Mouse (Mus musculus) heart, embryonic 10.5 days (tissue): Measurements from ENCODE around the gene Syne1. TPM values are rescaled to one million over a fixed set of nuclear protein-coding genes. Genes with fewer than 3 reads are reported as not detected.
A peak's percentile ranks its signal among the peaks of the same experiment; 100 is the strongest.

Experiments used
- DNase-seq: peaks from one replicate; pipeline ENCODE4 v3.0.0-alpha.2; 2017; ENCODE audit warnings: low spot score
- H3K27ac ChIP-seq: fragments of 300-500 bp; sonication (generic); 2 replicates; pipeline ENCODE4 v1.5.1; 2016; ENCODE audit warnings: mild to moderate bottlenecking
- H3K27me3 ChIP-seq: fragments of 300-500 bp; sonication (generic); 2 replicates; pipeline ENCODE4 v1.6.1; 2016; ENCODE audit warnings: mild to moderate bottlenecking; ENCODE audit not compliant: poor library complexity, insufficient read depth, severe bottlenecking
- H3K36me3 ChIP-seq: fragments of 300-500 bp; sonication (generic); 2 replicates; pipeline ENCODE4 v1.6.1; 2016; ENCODE audit warnings: mild to moderate bottlenecking, moderate library complexity
- H3K4me1 ChIP-seq: fragments of 300-500 bp; sonication (generic); 2 replicates; pipeline ENCODE4 v1.6.1; 2016; ENCODE audit warnings: mild to moderate bottlenecking
- H3K4me3 ChIP-seq: fragments of 300-500 bp; sonication (generic); 2 replicates; pipeline ENCODE4 v1.5.1; 2016; ENCODE audit warnings: mild to moderate bottlenecking, moderate library complexity
- H3K9me3 ChIP-seq: fragments of 300-500 bp; sonication (generic); 2 replicates; pipeline ENCODE4 v1.6.1; 2016; ENCODE audit warnings: mild to moderate bottlenecking, moderate library complexity
- WGBS: fragments of 180-500 bp; shearing (Covaris S2); methylation state at CpG from one replicate; pipeline ENCODE4 v1.1.7; 2016; 5-methylcytosine and 5-hydroxymethylcytosine counted together
- polyA plus RNA-seq: library from polyadenylated mRNA; unstranded; fragments of >200 nt; fragmentation: Nextera tagmentation; extraction: Ambion mirVana; gene quantifications from 2 replicates; pipeline ENCODE4 v1.2.1, GENCODE M21; 2016

Syne1 gene
- polyA plus RNA-seq, 1 experiment from 2014 or later, result 6.8 TPM

DNA sequence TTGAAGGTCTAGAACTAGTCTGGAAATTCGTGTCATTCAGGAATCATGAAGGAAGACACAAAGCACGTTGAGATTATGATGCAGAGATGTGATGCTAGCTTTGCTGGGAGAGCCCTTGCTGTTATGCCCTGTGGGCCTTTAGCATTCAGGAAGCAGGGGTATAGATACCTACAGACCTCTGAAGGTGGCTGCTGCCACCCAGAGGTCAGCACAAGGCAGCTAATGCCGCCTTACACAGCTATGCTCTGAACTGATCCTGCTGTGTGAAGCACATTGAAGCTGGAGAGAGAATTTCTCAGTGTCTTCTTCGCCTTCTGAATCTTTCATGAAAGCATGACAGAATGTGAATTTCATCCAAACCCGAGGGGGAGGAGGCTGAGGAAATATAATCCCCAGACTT lies 3.7 kb upstream of the Syne1 start:
- whole genome bisulfite sequencing, result 22% methylated on average over 5 of the region's 5 CpGs

DNA sequence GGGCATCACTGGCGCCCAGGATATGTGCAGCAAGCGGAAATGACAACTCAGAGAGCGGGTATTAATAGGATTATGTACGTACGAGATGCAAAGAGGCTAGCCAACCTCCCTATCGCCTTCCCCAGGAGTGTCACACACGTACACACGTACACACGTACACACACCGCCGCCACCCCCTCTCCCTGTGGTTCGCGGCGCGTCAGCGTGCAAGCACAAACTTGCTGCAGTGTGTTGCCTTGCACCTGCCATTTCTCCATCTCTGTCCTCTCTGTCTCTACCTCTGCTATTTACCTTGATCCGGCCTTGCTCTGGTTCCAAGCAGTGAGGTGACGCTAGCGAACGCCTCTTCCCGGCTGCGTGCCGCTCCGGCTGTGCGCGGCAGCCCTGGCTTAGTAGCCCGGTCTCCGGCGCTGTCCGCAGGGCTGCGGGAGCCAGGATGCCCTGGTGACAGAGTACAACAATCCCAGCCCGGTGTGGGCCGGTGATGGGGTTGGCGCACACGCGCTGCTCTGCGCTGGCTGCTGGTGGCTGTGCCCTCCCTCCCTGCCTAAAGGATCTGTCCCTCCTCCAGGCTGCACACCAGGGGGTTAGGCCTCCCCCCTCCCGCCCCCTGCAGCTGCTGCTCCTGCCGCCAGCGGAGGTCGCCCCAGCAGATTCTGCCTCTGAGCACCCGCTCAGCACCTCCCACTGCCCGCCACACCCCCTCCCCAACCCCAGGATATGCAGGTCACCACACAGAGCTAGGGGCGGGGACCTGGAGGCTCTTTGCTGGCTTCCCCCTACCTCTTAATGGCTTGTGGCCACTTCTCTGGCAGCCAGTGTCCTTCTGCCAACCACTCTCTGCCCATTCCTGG lies 887 bp downstream of the Syne1 start:
- Histone ChIP-seq H3K9me3 (no peaks in the 10 kb centered on the region; the same call in 1 of the 2 replicates), H3K27me3 (peaks cover 10% of the 10 kb centered on the region; the same call in 1 of the 2 replicates), H3K27ac (peak overlapping the region; percentile 59), H3K4me1 (peaks cover 12% of the 10 kb centered on the region), H3K36me3 (no peaks in the 10 kb centered on the region), H3K4me3 (peak overlapping the region; percentile 72)
- under 1% methylated on average over 43 of the region's 44 CpGs for WGBS
- peak; percentile 82 for DNase-seq

More for the DNA sequence above, 3.7 kb upstream of the Syne1 start:
- Histone ChIP-seq H3K27ac (no peak overlapping the region), H3K4me3 (no peak overlapping the region), H3K36me3 (no peaks in the 10 kb centered on the region), H3K9me3 (no peaks in the 10 kb centered on the region; the same call in 1 of the 2 replicates), H3K27me3 (peaks cover 6% of the 10 kb centered on the region; the same call in 1 of the 2 replicates), H3K4me1 (peaks cover 10% of the 10 kb centered on the region)
- no peak for DNase-seq

DNA sequence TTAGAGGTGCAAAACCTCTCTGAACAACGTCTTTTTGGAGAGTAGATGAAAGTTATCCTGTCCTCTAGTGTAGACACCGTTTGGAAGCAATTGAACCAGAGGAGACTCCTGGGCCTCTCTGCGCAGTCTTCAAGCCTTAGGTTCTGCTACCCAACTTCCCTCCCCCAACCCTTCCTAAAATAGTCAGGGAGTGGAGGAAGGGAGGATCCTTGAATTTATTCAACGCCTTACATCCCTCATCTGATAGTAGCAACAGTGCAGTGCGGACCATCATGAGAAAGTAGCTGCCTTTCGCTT lies 1.5 kb downstream of the Syne1 start:
- no peaks in the 10 kb centered on the region; the same call in 1 of the 2 replicates for H3K9me3 ChIP-seq
- H3K4me3 ChIP-seq, result peak overlapping the region; percentile 72
- DNase-seq, result no peak
- 8% methylated on average over 6 of the region's 6 CpGs for WGBS
- no peak overlapping the region for H3K27ac ChIP-seq
- peaks cover 10% of the 10 kb centered on the region; the same call in 1 of the 2 replicates for H3K27me3 ChIP-seq
- H3K36me3 ChIP-seq, result no peaks in the 10 kb centered on the region
- peaks cover 12% of the 10 kb centered on the region for H3K4me1 ChIP-seq

DNA sequence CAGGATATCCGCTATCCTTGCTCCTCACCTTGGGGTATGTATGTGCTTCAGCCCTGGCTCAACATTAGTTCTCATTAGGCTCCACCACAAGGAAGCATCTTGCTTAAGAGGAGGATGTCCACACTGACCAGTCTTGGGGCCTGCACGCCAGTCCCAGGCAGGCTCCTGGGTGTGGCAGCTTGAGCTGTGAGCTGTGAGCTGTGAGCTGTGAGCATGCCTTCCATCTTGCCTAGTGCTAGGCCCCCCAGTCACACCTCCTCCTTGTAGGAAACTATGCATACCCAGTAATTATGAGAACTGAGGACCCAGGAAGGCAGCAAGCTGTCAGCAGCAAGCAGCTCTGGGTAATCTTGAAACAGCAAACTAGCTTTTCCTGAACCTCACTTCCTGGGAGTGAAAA lies 2.6 kb downstream of the Syne1 start:
- H3K27me3 ChIP-seq, result peaks cover 10% of the 10 kb centered on the region; the same call in 1 of the 2 replicates
- H3K36me3 ChIP-seq, result no peaks in the 10 kb centered on the region
- 73% methylated on average over 2 of the region's 2 CpGs for WGBS
- peaks cover 12% of the 10 kb centered on the region for H3K4me1 ChIP-seq
- H3K27ac ChIP-seq, result no peak overlapping the region
- H3K4me3 ChIP-seq, result no peak overlapping the region
- no peaks in the 10 kb centered on the region; the same call in 1 of the 2 replicates for H3K9me3 ChIP-seq
- DNase-seq, result no peak

DNA sequence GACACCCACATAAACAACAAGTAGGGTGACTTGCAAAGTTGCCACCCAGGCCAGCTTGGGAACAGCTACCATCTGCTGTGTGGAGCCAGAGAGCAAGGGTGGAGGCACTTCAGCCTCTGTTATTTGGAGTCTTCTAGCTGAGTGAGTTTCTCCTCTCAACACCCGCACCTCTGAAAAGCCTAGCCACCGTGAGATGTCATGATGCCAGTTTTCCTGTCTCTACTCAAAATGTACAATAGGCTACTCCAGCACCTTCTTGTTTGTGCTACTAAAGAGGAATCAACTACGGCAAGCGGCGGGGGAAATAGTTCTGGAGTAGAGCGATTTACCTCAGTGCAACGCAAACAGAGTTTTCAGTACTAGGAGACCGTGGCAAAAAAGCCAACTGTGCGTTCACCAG lies 3.5 kb downstream of the Syne1 start:
- no peak overlapping the region for H3K27ac ChIP-seq
- H3K4me1 ChIP-seq, result peaks cover 12% of the 10 kb centered on the region
- H3K36me3 ChIP-seq, result no peaks in the 10 kb centered on the region
- H3K27me3 ChIP-seq, result peaks cover 10% of the 10 kb centered on the region; the same call in 1 of the 2 replicates
- 85% methylated on average over 9 of the region's 9 CpGs for WGBS
- H3K4me3 ChIP-seq, result no peak overlapping the region
- no peak for DNase-seq
- H3K9me3 ChIP-seq, result no peaks in the 10 kb centered on the region; the same call in 1 of the 2 replicates

DNA sequence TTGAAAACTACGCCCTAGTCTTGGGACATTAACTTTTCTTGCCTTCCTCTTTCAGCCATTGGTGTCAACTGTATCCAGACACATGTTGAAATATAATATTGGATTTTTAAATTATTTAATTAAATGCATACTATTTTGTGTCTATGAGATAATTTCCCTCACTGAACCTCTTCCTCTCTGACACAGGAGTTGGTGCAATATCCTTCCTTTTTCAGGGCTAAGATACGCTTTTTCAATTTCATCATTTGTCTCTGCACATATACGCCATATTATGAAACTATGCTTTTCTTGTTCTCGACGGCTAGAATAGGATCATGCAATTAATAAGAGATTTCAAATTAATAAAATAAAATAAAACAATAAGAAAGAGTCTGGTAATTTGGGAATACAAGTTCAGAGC lies 4.9 kb downstream of the Syne1 start:
- Histone ChIP-seq H3K9me3 (no peaks in the 10 kb centered on the region; the same call in 1 of the 2 replicates), H3K27me3 (peaks cover 10% of the 10 kb centered on the region; the same call in 1 of the 2 replicates), H3K36me3 (no peaks in the 10 kb centered on the region), H3K27ac (no peak overlapping the region), H3K4me3 (no peak overlapping the region), H3K4me1 (peaks cover 12% of the 10 kb centered on the region)
- no peak for DNase-seq
- 88% methylated on average over 5 of the region's 5 CpGs for WGBS

DNA sequence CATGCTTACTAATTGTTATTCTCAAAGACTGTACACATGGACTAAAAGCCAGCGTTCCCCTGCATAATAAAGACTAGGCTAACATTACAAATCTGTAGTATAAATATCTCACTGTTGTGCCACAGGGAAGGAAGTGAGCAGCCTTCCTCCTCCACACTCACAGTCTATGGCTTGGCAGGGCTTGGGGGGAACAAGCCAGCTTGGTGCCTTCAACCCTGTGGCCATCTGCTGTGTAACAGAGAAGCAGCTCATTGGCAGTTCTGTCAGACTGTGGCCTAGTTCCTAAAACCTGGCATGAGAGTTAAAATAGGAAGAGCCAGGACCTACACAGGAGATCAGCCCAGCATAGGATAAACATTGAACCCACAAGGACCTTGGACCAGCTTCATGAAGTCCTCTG lies 23.0 kb downstream of the Syne1 start:
- H3K4me1 ChIP-seq, result no peaks in the 10 kb centered on the region

DNA sequence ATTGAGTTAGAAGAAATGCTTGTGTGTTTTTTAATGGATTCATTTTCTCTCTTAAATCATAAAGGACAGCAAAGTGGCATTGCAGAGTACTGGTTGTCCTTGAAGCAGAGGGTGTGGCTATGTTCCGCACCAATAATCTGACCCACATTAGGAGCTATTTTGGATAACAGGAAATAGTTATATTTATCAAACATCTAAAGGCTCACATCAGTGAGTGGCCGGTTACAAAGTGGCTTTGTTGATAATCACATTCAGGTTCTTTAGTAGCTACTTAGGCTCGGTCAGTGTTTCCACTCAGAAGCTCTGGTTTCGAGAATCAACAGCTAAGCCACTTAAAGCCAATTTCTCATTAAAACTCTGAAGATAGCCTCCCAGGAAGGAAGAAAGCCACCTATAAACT lies 23.6 kb downstream of the Syne1 start:
- Histone ChIP-seq H3K9me3 (no peaks in the 10 kb centered on the region), H3K4me1 (no peaks in the 10 kb centered on the region), H3K4me3 (no peak overlapping the region), H3K36me3 (no peaks in the 10 kb centered on the region), H3K27ac (no peak overlapping the region), H3K27me3 (no peaks in the 10 kb centered on the region)
- no peak for DNase-seq
- 47% methylated on average over 4 of the region's 4 CpGs for WGBS

More for the DNA sequence above, 23.0 kb downstream of the Syne1 start:
- H3K27me3 ChIP-seq, result no peaks in the 10 kb centered on the region
- 89% methylated on average over 1 of the region's 1 CpGs for WGBS
- H3K27ac ChIP-seq, result no peak overlapping the region
- H3K4me3 ChIP-seq, result no peak overlapping the region
- no peaks in the 10 kb centered on the region for H3K9me3 ChIP-seq
- no peaks in the 10 kb centered on the region for H3K36me3 ChIP-seq
- DNase-seq, result no peak

DNA sequence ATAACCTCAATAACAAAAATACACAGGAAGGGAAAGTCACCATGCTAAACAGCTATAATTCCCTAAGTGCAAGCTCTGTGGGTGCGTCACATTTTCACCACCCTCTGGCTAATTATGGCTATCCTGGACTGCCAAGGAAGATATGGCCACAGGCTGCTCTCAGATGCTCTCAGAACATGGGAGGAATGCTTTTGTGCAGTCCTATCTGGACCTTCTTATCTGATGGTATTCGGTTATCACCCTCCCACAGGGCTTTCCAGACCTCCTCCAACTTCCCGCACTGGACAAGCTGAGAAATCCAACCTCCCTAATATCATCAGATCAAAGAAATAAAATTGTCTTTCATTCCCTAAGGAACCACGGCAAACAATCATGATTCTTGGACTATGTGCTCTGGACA lies 28.4 kb downstream of the Syne1 start:
- DNase-seq, result no peak
- 43% methylated on average over 4 of the region's 4 CpGs for WGBS
- Histone ChIP-seq H3K27ac (no peak overlapping the region), H3K4me3 (no peak overlapping the region), H3K27me3 (no peaks in the 10 kb centered on the region), H3K36me3 (no peaks in the 10 kb centered on the region), H3K4me1 (no peaks in the 10 kb centered on the region), H3K9me3 (no peaks in the 10 kb centered on the region)

DNA sequence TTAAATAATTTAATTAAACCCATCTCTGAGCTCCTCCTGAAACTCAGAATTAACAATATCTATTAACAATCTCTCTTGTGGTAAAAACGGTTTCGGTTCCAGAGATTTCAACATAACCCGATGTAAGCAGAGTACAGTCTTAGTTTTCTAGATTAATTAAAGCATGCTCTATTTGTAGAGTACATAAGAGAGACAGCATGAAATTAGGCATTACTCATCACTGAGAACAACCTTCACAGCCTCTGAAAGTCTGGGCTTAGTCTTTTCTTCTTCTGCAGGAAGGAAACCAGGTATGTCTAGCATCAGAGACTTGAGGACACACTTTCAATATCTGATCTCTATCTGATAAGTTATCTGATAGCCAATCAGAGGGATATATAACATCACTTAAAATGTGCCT lies 29.0 kb downstream of the Syne1 start:
- no peak for DNase-seq
- Histone ChIP-seq H3K27ac (no peak overlapping the region), H3K9me3 (no peaks in the 10 kb centered on the region), H3K36me3 (no peaks in the 10 kb centered on the region), H3K4me1 (no peaks in the 10 kb centered on the region), H3K27me3 (no peaks in the 10 kb centered on the region), H3K4me3 (no peak overlapping the region)
- 98% methylated on average over 3 of the region's 3 CpGs for WGBS

DNA sequence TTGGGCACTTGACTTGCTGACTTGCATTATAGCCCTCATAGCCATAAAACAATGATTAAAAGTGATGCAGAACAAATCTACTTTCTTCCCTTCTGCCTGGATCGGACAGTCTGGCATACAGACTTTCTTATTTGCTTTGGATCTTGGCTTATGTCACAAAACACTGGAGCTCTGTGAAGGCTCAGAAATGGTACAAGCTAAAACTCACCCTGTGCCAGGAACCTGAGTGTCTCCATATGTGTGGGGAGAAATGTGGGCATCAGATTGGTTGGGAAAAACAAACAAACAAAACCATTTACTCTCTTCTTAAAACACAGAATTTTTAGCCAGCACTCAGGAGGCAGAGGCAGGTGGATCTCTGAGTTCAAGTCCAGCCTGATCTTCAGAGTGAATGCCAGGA lies 30.6 kb downstream of the Syne1 start:
- Histone ChIP-seq H3K4me3 (no peak overlapping the region), H3K27ac (no peak overlapping the region), H3K4me1 (no peaks in the 10 kb centered on the region), H3K9me3 (no peaks in the 10 kb centered on the region), H3K27me3 (no peaks in the 10 kb centered on the region), H3K36me3 (no peaks in the 10 kb centered on the region)
- no peak for DNase-seq
- 83% methylated on average over 1 of the region's 1 CpGs for WGBS

DNA sequence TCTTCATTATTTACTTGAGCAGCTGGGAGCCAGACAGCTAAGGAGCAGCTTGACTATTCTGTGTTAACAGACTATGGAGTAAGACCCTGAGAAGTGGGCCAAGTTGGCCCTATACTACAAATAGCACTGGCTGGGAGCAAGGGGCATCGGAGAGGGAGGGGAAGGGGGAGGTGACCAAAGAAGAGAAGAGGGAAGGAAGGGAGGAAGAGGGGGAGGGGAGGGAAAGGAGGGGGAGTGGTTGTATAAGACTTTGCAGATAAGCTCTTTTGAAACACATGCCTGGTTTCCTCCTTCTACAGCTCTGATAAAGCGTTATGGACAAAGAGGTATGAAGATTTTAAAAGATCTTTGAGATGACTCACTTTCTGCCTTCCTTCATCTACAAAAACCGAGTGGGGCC lies 36.0 kb downstream of the Syne1 start:
- no peak for DNase-seq
- H3K9me3 ChIP-seq, result no peaks in the 10 kb centered on the region
- H3K4me3 ChIP-seq, result no peak overlapping the region
- no peaks in the 10 kb centered on the region for H3K36me3 ChIP-seq
- H3K27me3 ChIP-seq, result no peaks in the 10 kb centered on the region
- H3K4me1 ChIP-seq, result 0 out of 2 replicates have a peak, but pooled peaks cover 4% of the 10 kb centered on the region
- 3% methylated on average over 3 of the region's 3 CpGs for WGBS
- no peak overlapping the region for H3K27ac ChIP-seq

DNA sequence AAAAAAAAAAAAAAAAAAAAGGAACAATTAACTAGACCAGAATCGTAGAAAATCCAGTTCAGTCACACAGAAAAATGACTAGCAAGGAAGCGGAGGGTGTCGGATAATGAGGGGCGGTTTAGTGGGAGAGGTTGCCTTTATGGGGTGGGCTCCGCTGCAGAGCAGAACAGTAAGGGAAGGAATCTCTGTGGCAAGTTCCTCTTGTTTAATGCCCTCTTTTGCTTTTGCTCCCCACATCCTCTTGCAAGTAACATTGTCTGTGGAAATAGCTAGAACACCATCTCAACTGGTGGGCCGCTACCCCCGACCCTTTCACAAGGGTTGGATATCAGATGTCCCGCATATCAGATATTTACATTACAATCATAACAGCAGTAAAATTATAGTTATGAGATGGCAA lies 37.1 kb downstream of the Syne1 start:
- H3K4me1 ChIP-seq, result 0 out of 2 replicates have a peak, but pooled peaks cover 4% of the 10 kb centered on the region
- 92% methylated on average over 8 of the region's 8 CpGs for WGBS
- no peak overlapping the region for H3K27ac ChIP-seq
- no peak for DNase-seq
- H3K36me3 ChIP-seq, result no peaks in the 10 kb centered on the region
- H3K27me3 ChIP-seq, result no peaks in the 10 kb centered on the region
- no peak overlapping the region for H3K4me3 ChIP-seq
- H3K9me3 ChIP-seq, result no peaks in the 10 kb centered on the region
